Mouse (Mus musculus): ENCODE measurements at regions not wholly inside any gene's neighbourhood (a gene's known extent, or its start where the extent isn't known, plus 50 kb on each side); places are given as distances from the start of the nearest gene placed in this dataset.

GRCm38 (mm10) chr10:118979339-118979738, 109.3 kb upstream of the Dyrk2 start:
- Histone ChIP-seq H3K36me3 (ENCODE audit: control insufficient read depth, insufficient read depth, low read length) (no peaks in the 10 kb centered on the region), H3K4me3 (ENCODE audit: low read depth, low read length) (no peak overlapping the region), H3K4me2 (replicated peaks; ENCODE audit: low read depth, low read length) (no peak overlapping the region), H3K9ac (ENCODE audit: low read depth, low read length) (no peak overlapping the region), H3K4me1 (replicated peaks; ENCODE audit: control insufficient read depth, insufficient read depth, low read length) (no peaks in the 10 kb centered on the region), H3K9me3 (ENCODE audit: control insufficient read depth, low read length) (no peaks in the 10 kb centered on the region), H3K27ac (ENCODE audit: low read depth, low read length) (no peak overlapping the region), H3K27me3 (ENCODE audit: control insufficient read depth, insufficient read depth, low read length) (no peaks in the 10 kb centered on the region; the same call in 1 of the 2 replicates)
- WGBS: 35% methylated on average over 13 of the region's 13 CpGs
- DNase-seq (ENCODE audit: low spot score) (peak; percentile 51), ATAC-seq (ENCODE audit: low FRiP score) (no peak)

- H3K9me3 ChIP-seq (ENCODE audit: control insufficient read depth, low read length): no peaks in the 10 kb centered on the region
- DNase-seq (ENCODE audit: low spot score) (no peak), ATAC-seq (ENCODE audit: low FRiP score) (no peak)
- H3K27ac ChIP-seq (ENCODE audit: low read depth, low read length): no peak overlapping the region
- H3K27me3 ChIP-seq (ENCODE audit: control insufficient read depth, insufficient read depth, low read length): no peaks in the 10 kb centered on the region; the same call in 1 of the 2 replicates
- H3K4me2 ChIP-seq (replicated peaks; ENCODE audit: low read depth, low read length): no peak overlapping the region
- H3K36me3 ChIP-seq (ENCODE audit: control insufficient read depth, insufficient read depth, low read length): no peaks in the 10 kb centered on the region
- H3K9ac ChIP-seq (ENCODE audit: low read depth, low read length): no peak overlapping the region
- H3K4me3 ChIP-seq (ENCODE audit: low read depth, low read length): no peak overlapping the region
- WGBS: 83% methylated on average over 10 of the region's 10 CpGs
- H3K4me1 ChIP-seq (replicated peaks; ENCODE audit: control insufficient read depth, insufficient read depth, low read length): no peaks in the 10 kb centered on the region
These were observed 108.3 kb upstream of the Dyrk2 start for GRCm38 (mm10) chr10:118978181-118978743.

- H3K27ac ChIP-seq (ENCODE audit: low read depth, low read length): no peak overlapping the region
- no peaks in the 10 kb centered on the region for H3K9me3 ChIP-seq (ENCODE audit: control insufficient read depth, low read length)
- DNase-seq (ENCODE audit: low spot score) (no peak), ATAC-seq (ENCODE audit: low FRiP score) (no peak)
- H3K4me1 ChIP-seq (replicated peaks; ENCODE audit: control insufficient read depth, insufficient read depth, low read length): no peaks in the 10 kb centered on the region
- no peak overlapping the region for H3K4me3 ChIP-seq (ENCODE audit: low read depth, low read length)
- no peaks in the 10 kb centered on the region; the same call in 1 of the 2 replicates for H3K27me3 ChIP-seq (ENCODE audit: control insufficient read depth, insufficient read depth, low read length)
- H3K9ac ChIP-seq (ENCODE audit: low read depth, low read length): no peak overlapping the region
- 80% methylated on average over 10 of the region's 10 CpGs for WGBS
- no peak overlapping the region for H3K4me2 ChIP-seq (replicated peaks; ENCODE audit: low read depth, low read length)
- H3K36me3 ChIP-seq (ENCODE audit: control insufficient read depth, insufficient read depth, low read length): no peaks in the 10 kb centered on the region
These were observed 106.4 kb upstream of the Dyrk2 start for GRCm38 (mm10) chr10:118976447-118976846.

GRCm38 (mm10) chr10:118975772-118976171, 105.8 kb upstream of the Dyrk2 start:
- Histone ChIP-seq H3K27ac (ENCODE audit: low read depth, low read length) (no peak overlapping the region), H3K27me3 (ENCODE audit: control insufficient read depth, insufficient read depth, low read length) (no peaks in the 10 kb centered on the region; the same call in 1 of the 2 replicates), H3K9me3 (ENCODE audit: control insufficient read depth, low read length) (no peaks in the 10 kb centered on the region), H3K36me3 (ENCODE audit: control insufficient read depth, insufficient read depth, low read length) (no peaks in the 10 kb centered on the region), H3K9ac (ENCODE audit: low read depth, low read length) (no peak overlapping the region), H3K4me1 (replicated peaks; ENCODE audit: control insufficient read depth, insufficient read depth, low read length) (no peaks in the 10 kb centered on the region), H3K4me2 (replicated peaks; ENCODE audit: low read depth, low read length) (no peak overlapping the region), H3K4me3 (ENCODE audit: low read depth, low read length) (no peak overlapping the region)
- ATAC-seq (ENCODE audit: low FRiP score) (no peak), DNase-seq (ENCODE audit: low spot score) (no peak)
- WGBS: 88% methylated on average over 2 of the region's 2 CpGs

- Histone ChIP-seq H3K9ac (ENCODE audit: low read depth, low read length) (no peak overlapping the region), H3K4me2 (replicated peaks; ENCODE audit: low read depth, low read length) (no peak overlapping the region), H3K4me3 (ENCODE audit: low read depth, low read length) (no peak overlapping the region), H3K27me3 (ENCODE audit: control insufficient read depth, insufficient read depth, low read length) (no peaks in the 10 kb centered on the region; the same call in 1 of the 2 replicates), H3K36me3 (ENCODE audit: control insufficient read depth, insufficient read depth, low read length) (no peaks in the 10 kb centered on the region), H3K4me1 (replicated peaks; ENCODE audit: control insufficient read depth, insufficient read depth, low read length) (no peaks in the 10 kb centered on the region), H3K27ac (ENCODE audit: low read depth, low read length) (no peak overlapping the region), H3K9me3 (ENCODE audit: control insufficient read depth, low read length) (no peaks in the 10 kb centered on the region)
- DNase-seq (ENCODE audit: low spot score): no peak
- 50% methylated on average over 4 of the region's 4 CpGs for WGBS
- no peak for ATAC-seq (ENCODE audit: low FRiP score)
These were observed 103.3 kb upstream of the Dyrk2 start for GRCm38 (mm10) chr10:118973324-118973723.

GRCm38 (mm10) chr10:118972626-118973025, 102.6 kb upstream of the Dyrk2 start:
- no peak overlapping the region for H3K4me3 ChIP-seq (ENCODE audit: low read depth, low read length)
- H3K36me3 ChIP-seq (ENCODE audit: control insufficient read depth, insufficient read depth, low read length): no peaks in the 10 kb centered on the region
- DNase-seq (ENCODE audit: low spot score): no peak
- H3K4me2 ChIP-seq (replicated peaks; ENCODE audit: low read depth, low read length): no peak overlapping the region
- no peaks in the 10 kb centered on the region; the same call in 1 of the 2 replicates for H3K27me3 ChIP-seq (ENCODE audit: control insufficient read depth, insufficient read depth, low read length)
- H3K4me1 ChIP-seq (replicated peaks; ENCODE audit: control insufficient read depth, insufficient read depth, low read length): no peaks in the 10 kb centered on the region
- ATAC-seq (ENCODE audit: low FRiP score): no peak
- no peaks in the 10 kb centered on the region for H3K9me3 ChIP-seq (ENCODE audit: control insufficient read depth, low read length)
- WGBS: 97% methylated on average over 4 of the region's 4 CpGs
- H3K27ac ChIP-seq (ENCODE audit: low read depth, low read length): no peak overlapping the region
- H3K9ac ChIP-seq (ENCODE audit: low read depth, low read length): no peak overlapping the region

- Histone ChIP-seq H3K27me3 (ENCODE audit: control insufficient read depth, insufficient read depth, low read length) (no peaks in the 10 kb centered on the region), H3K4me1 (replicated peaks; ENCODE audit: control insufficient read depth, insufficient read depth, low read length) (no peaks in the 10 kb centered on the region), H3K4me2 (replicated peaks; ENCODE audit: low read depth, low read length) (no peak overlapping the region), H3K9ac (ENCODE audit: low read depth, low read length) (no peak overlapping the region), H3K4me3 (ENCODE audit: low read depth, low read length) (no peak overlapping the region), H3K9me3 (ENCODE audit: control insufficient read depth, low read length) (no peaks in the 10 kb centered on the region), H3K36me3 (ENCODE audit: control insufficient read depth, insufficient read depth, low read length) (no peaks in the 10 kb centered on the region), H3K27ac (ENCODE audit: low read depth, low read length) (no peak overlapping the region)
- 88% methylated on average over 14 of the region's 14 CpGs for WGBS
- DNase-seq (ENCODE audit: low spot score): no peak
- no peak for ATAC-seq (ENCODE audit: low FRiP score)
These were observed 100.6 kb upstream of the Dyrk2 start for GRCm38 (mm10) chr10:118970457-118971175.

- no peaks in the 10 kb centered on the region for H3K9me3 ChIP-seq (ENCODE audit: control insufficient read depth, low read length)
- H3K27me3 ChIP-seq (ENCODE audit: control insufficient read depth, insufficient read depth, low read length): no peaks in the 10 kb centered on the region
- H3K9ac ChIP-seq (ENCODE audit: low read depth, low read length): no peak overlapping the region
- H3K4me2 ChIP-seq (replicated peaks; ENCODE audit: low read depth, low read length): no peak overlapping the region
- 26% methylated on average over 7 of the region's 7 CpGs for WGBS
- H3K27ac ChIP-seq (ENCODE audit: low read depth, low read length): no peak overlapping the region
- peaks cover 5% of the 10 kb centered on the region for H3K4me1 ChIP-seq (replicated peaks; ENCODE audit: control insufficient read depth, insufficient read depth, low read length)
- no peaks in the 10 kb centered on the region for H3K36me3 ChIP-seq (ENCODE audit: control insufficient read depth, insufficient read depth, low read length)
- ATAC-seq (ENCODE audit: low FRiP score) (peak; percentile 90), DNase-seq (ENCODE audit: low spot score) (peak; percentile 49)
- no peak overlapping the region for H3K4me3 ChIP-seq (ENCODE audit: low read depth, low read length)
These were observed 91.7 kb upstream of the Dyrk2 start for GRCm38 (mm10) chr10:118961713-118962181.

- Histone ChIP-seq H3K4me1 (replicated peaks; ENCODE audit: control insufficient read depth, insufficient read depth, low read length) (peaks cover 5% of the 10 kb centered on the region), H3K27ac (ENCODE audit: low read depth, low read length) (no peak overlapping the region), H3K9me3 (ENCODE audit: control insufficient read depth, low read length) (no peaks in the 10 kb centered on the region), H3K4me3 (ENCODE audit: low read depth, low read length) (no peak overlapping the region), H3K4me2 (replicated peaks; ENCODE audit: low read depth, low read length) (no peak overlapping the region), H3K9ac (ENCODE audit: low read depth, low read length) (no peak overlapping the region), H3K36me3 (ENCODE audit: control insufficient read depth, insufficient read depth, low read length) (no peaks in the 10 kb centered on the region), H3K27me3 (ENCODE audit: control insufficient read depth, insufficient read depth, low read length) (no peaks in the 10 kb centered on the region)
- ATAC-seq (ENCODE audit: low FRiP score) (no peak), DNase-seq (ENCODE audit: low spot score) (no peak)
- WGBS: 45% methylated on average over 6 of the region's 6 CpGs
These were observed 90.1 kb upstream of the Dyrk2 start for GRCm38 (mm10) chr10:118960076-118960475.
